Mouse (Mus musculus): ENCODE measurements around the gene Cuzd1.

DNA sequence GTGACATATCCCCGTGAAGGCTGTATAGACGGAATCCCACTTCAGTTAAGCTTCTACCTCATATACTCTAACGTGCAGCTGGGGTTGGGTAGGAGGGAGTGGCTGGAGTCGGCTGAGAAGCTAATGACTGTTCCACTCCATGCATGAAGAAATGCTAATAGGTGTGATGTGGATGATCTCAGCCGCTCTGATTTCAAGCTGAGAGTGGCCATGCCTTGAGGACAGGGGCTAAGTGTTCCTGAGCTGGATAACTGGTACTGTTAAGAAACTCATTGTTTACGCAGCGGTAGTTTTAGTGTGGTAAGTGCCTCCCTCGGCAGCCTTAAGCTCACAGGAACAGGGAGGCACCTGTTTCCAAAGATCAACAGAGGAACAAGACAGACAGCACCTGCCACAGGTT lies 18.8 kb downstream of the Cuzd1 start:
- TF ChIP-seq CTCF (IDR thresholded peaks at IDR 0.05; ENCODE audit: borderline replicate concordance, insufficient read depth, low read depth, low read length) (no peak), POLR2A (IDR thresholded peaks at IDR 0.05; ENCODE audit: borderline replicate concordance, insufficient read depth, low read length) (no peak)
